Mouse (Mus musculus) liver, embryonic 14.5 days (tissue): ENCODE results near the gene Tex19.1.

Source experiments
- CTCF ChIP-seq: IDR thresholded peaks from 2 replicates; pipeline ENCODE4 v1.5.1; 2016; ENCODE audit warnings: antibody characterized with exemption, low read depth, control low read depth
- EP300 ChIP-seq: IDR thresholded peaks from 2 replicates; pipeline ENCODE4 v1.6.1; 2016; ENCODE audit warnings: antibody characterized with exemption, low read depth

DNA sequence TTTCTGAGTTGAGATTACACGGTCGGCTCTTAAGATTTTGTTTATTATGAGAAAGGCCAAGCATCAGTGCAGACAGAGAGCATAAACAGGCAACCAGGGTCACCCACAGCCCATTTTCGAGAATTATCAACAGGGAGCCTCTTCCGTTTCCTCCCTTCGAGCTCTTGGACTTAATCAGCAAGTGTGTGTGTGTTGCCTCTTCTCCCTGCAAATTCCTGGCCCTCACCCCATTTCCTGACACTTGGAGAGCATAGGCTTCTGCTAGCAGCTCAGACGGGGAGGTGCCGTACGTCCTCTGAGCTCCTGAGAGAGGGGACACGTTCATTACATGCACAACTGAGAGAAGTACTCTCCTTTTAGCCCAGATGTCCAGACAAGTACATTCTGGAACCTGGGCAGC is 37.9 kb upstream of the Tex19.1 start:
- no peak for TF ChIP-seq CTCF
- TF ChIP-seq EP300, result no peak
